Mouse (Mus musculus) left cerebral cortex, postnatal 10 days (tissue): ENCODE measurements around the gene Gramd2. TPM values are rescaled to one million over a fixed set of nuclear protein-coding genes. Genes with fewer than 3 reads are reported as not detected.
"Not testable (repeated sequence)": the region's sequence is repeated elsewhere in the genome, so short reads cannot be mapped to it uniquely, and the experiment has no call there.

Source experiments
- DNase-seq, 2 experiments: peaks; one replicate each; pipeline ENCODE4 v3.0.0; 2021 to 2022; ENCODE audit warnings: low spot score in 2 of 2, mixed read lengths in 1 of 2; ENCODE audit errors: extremely low spot score in 1 of 2
- intact Hi-C: fragments of 180-260 bp; cut with DNase I; formaldehyde crosslinking; loops from one replicate; pipeline ENCODE4 v1.15.1; 2025
- total RNA-seq, 2 experiments: library from RNA; stranded (reverse); gene quantifications; 2 replicates each; pipeline ENCODE4 v1.2.3; 2021

The Gramd2 gene
- total RNA-seq, 2 experiments from 2014 or later, result 13.3 to 14.6 TPM

DNA sequence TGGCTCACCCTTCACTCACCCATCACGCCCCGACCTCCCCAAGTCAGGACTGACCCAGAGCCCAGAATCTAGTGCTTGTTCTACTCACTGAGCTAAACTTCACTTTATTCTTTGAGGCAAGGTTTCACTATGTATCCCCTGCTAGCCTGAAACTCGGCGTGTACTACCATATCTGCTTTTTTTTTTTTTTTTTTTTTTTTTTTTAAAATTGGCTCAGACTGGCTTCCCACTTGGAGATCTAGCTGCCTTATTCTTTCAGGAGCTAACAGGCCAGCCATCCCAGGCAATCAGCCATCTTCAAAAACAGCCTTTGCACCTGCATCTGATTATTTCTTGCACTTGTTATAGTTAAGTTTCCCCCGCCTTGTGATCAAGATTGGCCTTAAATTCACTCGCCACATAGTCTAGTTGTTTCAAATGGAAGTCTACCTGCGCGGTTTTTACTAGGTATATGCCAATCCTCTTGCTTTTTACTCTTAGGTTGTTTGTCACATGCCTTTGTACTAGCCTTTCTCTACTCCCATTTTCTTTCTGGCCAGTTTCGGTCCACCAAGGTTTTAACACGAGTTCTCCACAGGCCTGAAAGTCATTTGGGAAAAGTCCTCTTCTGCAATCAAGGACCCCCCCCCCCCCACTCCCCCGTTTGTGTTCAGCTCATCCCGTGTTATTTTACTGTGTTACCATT, 69.8 kb downstream of the Gramd2 start:
- no peak for DNase-seq
- intact Hi-C loops, result loop anchor here (5.0 kb wide), 1 partner anchor 52 kb away; no protein-coding TSS in a partner anchor

DNA sequence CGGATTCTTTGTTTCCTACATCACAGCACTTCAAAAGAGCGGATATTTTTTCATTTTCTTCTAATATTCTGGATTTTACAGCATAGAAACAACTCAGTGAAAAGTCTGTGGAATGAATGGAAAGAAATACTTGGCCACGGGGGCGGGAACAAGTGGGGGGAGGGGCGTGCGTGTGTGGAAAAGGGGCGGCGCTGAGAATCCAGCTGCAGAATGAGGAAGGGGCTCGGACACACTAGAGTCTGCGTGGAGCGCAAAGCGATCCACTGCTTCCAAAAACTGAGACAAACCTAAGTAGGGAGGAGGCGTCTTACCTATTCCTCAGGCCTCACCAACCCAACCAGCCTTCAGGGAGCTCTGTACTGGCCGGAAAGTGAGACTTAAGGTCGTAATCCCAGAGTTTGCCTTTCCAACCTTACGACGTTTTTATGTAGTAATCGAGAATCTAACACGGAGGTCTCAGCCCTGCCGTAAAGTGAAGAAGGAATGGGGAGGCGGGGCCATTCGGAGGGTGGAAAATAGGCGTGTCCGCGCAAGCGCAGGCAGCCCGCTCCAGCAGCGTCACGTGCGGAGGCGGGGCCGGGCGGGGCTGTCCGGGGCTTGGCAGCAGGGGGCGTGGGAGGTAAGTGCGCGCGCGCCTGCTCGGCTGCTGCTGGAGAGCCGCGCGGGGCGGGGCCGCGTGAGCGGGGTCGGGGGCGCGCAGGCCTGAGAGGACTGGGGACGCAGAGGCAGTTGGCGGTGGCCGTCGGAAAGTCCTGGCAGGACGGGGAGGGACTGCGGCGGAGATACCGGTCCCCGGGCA, 70.5 kb downstream of the Gramd2 start, which contains the start of the genes Senp8 and Myo9a:
TSS of gene Senp8 (minus strand) at position 444 of the 799 bp plus-strand sequence.
TSS of gene Myo9a (plus strand) at position 630 of the 799 bp plus-strand sequence.
- DNase-seq, result peak; percentile 98 to 99
- intact Hi-C loops, result loop anchor here (5.0 kb wide), 1 partner anchor 53 kb away; no protein-coding TSS in a partner anchor

DNA sequence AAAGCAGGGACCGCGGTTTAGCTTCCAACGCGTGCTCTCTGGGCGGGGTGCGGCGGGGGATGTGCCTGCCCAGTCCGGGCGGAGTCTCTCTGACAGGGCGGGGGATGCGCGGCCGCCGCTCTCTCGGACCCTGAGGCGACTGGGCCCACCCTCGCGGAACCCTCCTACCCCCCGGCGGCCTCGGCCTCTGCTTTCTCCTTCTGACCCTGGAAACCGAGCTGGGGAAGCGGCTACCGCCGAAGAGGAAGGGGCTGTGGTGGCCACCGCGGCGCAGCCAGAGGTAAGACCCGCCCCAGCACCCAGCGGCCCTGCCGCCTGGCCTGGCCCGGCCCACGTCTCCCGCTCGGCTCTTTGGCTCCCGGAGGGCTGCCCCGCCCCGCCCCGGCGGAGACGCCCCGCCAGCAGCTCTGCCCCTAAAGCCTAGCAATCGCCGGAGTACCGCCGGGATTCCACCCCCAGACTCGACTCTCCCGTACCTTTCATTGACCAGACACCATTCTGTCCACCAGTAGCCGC, 71.2 kb downstream of the Gramd2 start:
- peak; percentile 51 to 89 for DNase-seq
- intact Hi-C loops, result loop anchor here (5.0 kb wide), 1 partner anchor 54 kb away; no protein-coding TSS in a partner anchor

DNA sequence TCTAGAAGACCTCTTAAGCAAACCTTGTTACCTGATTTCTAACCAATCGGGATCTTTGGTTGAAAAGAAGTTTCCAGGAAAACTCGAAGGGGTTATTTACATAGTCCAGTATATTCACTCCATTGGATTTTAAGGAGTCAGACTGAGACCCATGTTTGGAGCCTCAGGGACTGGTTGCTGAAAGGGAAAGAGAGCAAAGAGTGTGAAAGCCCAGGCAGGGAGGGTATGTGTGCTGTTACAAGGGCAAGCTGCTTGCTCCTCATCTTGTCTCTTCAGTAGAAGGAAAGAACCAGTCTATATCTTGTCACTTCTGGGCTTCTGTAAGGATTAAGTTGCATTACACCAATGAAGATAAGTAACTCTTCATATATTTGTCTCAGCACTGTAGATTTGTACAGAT, 72.0 kb downstream of the Gramd2 start:
- DNase-seq, result no peak
- intact Hi-C loops, result loop anchor here (5.0 kb wide), 1 partner anchor 55 kb away; no protein-coding TSS in a partner anchor

DNA sequence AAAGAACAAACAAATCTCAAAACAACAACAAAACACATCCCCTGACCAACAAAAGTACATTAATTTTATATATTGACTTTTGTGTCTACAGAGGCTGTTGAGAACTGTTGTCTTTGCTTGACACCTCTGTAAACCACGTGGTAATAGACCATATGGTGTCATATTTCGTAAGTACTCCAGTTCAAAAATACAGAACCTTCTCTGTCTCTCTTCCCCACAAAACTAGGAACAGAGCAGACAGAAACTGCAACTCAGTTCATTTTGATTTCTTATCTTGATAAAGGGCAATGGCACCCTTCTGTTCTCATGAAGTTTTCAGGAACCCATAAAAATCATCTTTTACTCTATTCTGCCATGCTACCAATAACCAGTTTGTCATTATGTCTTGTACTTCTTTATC, 75.3 kb downstream of the Gramd2 start:
- intact Hi-C loops, result no loop called here
- no peak for DNase-seq

DNA sequence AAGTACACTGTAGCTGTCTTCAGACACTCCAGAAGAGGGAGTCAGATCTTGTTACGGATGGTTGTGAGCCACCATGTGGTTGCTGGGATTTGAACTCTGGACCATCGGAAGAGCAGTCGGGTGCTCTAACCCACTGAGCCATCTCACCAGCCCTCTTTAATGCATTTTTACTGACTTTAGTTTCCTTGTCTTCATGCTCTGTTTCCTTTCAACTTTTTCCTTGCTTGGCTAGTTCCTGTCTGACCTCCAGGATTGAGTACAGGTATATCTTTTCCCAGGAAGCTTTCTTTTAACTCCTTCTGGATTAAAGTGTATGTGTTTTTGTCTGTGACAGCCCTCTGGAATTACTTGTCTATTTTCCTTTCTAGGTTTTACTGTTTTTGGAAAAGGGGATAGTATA, 77.1 kb downstream of the Gramd2 start:
- intact Hi-C loops, DNase-seq: not testable (repeated sequence)

DNA sequence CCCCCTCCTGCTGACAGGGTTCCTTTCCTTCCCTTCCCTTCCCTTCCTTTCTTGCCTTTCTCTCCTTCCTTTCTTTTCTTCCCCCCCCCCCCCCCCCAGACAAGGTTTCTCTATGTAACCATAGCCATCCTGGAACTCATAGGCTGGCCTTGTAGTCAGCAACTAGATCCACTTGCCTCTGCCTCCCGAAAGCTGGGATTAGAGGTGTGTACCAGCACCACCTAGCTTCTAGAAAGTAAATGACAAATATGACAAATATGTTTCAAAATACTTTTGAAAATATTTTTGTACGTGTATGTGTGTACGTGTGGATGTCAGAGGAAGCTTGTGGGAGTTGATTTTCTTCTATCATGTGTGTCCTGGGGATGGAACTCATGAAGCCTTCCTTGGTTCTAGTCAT, 80.6 kb downstream of the Gramd2 start:
- intact Hi-C loops, result no loop called here
- no peak for DNase-seq

DNA sequence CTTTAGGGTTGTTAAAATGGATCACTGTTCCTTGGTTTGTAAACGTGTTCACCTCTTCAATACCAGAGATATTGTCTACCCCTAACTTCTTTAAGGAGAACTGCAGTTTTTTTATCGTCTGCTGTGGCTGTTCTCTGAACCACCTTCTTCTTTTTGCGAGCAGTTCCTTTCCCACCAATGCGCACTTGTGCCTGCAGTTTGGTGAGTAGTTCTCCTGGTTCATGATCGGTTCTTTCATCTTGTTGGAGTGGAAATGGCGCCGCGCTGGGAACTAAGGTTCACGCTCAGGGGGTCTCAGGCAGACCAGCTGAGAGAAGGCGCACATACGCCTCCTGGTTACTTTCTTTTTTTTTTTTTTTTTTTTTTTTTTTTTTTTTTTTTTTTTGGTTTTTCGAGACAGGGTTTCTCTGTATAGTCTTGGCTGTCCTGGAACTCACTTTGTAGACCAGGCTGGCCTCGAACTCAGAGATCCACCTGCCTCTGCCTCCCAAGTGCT, 87.1 kb downstream of the Gramd2 start:
- intact Hi-C loops, result not testable (repeated sequence)

More for the DNA sequence above, 87.1 kb downstream of the Gramd2 start:
- not testable (repeated sequence) for DNase-seq

Other genes starting within 250 kb of the Gramd2 start
- 100 to 1,000 TPM; 107 TPM for gene Arih1, start 193.5 kb upstream of the Gramd2 start, total RNA-seq
- gene Hexa, start 140.6 kb upstream of the Gramd2 start, total RNA-seq, result 10 to 100 TPM; 33.4 to 34.2 TPM
- 1 to 10 TPM; 2.7 to 3.6 TPM for gene Tmem202, start 140.3 kb upstream of the Gramd2 start, total RNA-seq
- gene Celf6, start 102.2 kb upstream of the Gramd2 start, total RNA-seq, result 10 to 100 TPM; 37.5 to 40.1 TPM
- 100 to 1,000 TPM; 210 to 217 TPM for gene Parp6, start 62.9 kb upstream of the Gramd2 start, total RNA-seq
- gene Pkm, start 23.8 kb upstream of the Gramd2 start, total RNA-seq, result 100 to 1,000 TPM; 687 to 749 TPM
- gene Senp8, start 70.6 kb downstream of the Gramd2 start, total RNA-seq, result 1 to 10 TPM; 5.0 to 6.3 TPM
- 10 to 100 TPM; 71.7 to 75.9 TPM for gene Myo9a, start 70.8 kb downstream of the Gramd2 start, total RNA-seq